Mouse (Mus musculus): ENCODE measurements at regions not wholly inside any gene's neighbourhood (a gene's known extent, or its start where the extent isn't known, plus 50 kb on each side); places are given as distances from the start of the nearest gene placed in this dataset.

DNA sequence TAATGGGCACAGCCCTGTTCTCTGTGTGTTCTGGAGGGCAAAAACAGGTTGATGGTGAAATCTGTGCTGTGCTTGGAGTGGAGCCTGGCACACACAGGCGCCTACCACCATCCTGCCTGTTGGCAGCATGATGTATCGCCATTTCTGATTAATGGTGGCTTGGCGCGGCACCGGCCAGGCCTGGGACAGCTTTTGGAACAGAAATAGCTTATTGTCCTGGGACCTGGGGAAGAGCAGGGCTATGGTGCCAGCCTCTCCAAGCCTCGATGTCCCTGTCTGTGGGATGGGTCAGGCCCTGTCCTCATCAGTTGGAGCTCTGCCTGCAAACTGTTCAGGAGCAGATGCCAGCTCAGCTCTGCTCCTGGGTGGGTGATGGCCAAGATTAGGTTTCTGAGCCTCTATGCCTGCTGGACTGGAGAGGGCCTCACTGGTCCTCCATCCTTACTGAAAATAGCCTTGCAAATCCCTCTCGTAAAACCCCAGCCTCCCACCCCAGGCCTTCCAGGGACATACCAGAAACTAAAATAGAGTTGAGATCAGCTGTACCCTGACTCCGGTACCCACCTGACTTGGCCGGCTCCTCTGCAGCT is 115.4 kb downstream of the Mn1 start:
- TF ChIP-seq POLR2A (IDR thresholded peaks at IDR 0.05; ENCODE audit: low read depth, low read length) (no peak), CTCF (IDR thresholded peaks at IDR 0.05; ENCODE audit: extremely low read depth, insufficient read length, insufficient replicate concordance, low read depth, low read length) (no peak)

All from small intestine, adult 2 months (tissue).